Mouse (Mus musculus) lung, embryonic 15.5 days (tissue): ENCODE measurements at regions not wholly inside any gene's neighbourhood (a gene's known extent, or its start where the extent isn't known, plus 50 kb on each side); places are given as distances from the start of the nearest gene placed in this dataset.

ENCODE experiments used
- ATAC-seq: fragments of 200-750 bp; cut with Nextera tagmentation; 2 replicates; pipeline ENCODE4 v1.8.0; 2017; ENCODE audit warnings: moderate number of reproducible peaks, borderline replicate concordance; ENCODE audit not compliant: low FRiP score, low TSS enrichment; ENCODE audit errors: extremely low read depth
- H3K27ac ChIP-seq: fragments of 300-500 bp; sonication (generic); 2 replicates; pipeline ENCODE4 v1.5.1; 2015; ENCODE audit warnings: moderate library complexity, mild to moderate bottlenecking, inconsistent platforms
- H3K27me3 ChIP-seq: fragments of 300-500 bp; sonication (generic); 2 replicates; pipeline ENCODE4 v1.6.1; 2015; ENCODE audit warnings: inconsistent platforms
- H3K36me3 ChIP-seq: fragments of 300-500 bp; sonication (generic); 2 replicates; pipeline ENCODE4 v1.6.1; 2015; ENCODE audit warnings: inconsistent platforms
- H3K4me1 ChIP-seq: fragments of 300-500 bp; sonication (generic); 2 replicates; pipeline ENCODE4 v1.6.1; 2015; ENCODE audit warnings: inconsistent platforms
- H3K4me2 ChIP-seq: fragments of 300-500 bp; sonication (generic); 2 replicates; pipeline ENCODE4 v1.6.1; 2015; ENCODE audit warnings: inconsistent platforms, mild to moderate bottlenecking, moderate library complexity
- H3K4me3 ChIP-seq: fragments of 300-500 bp; sonication (generic); 2 replicates; pipeline ENCODE4 v1.5.1; 2015; ENCODE audit warnings: mild to moderate bottlenecking, inconsistent platforms
- H3K9ac ChIP-seq: fragments of 300-500 bp; sonication (generic); 2 replicates; pipeline ENCODE4 v1.6.1; 2015; ENCODE audit warnings: inconsistent platforms
- H3K9me3 ChIP-seq: fragments of 300-500 bp; sonication (generic); 2 replicates; pipeline ENCODE4 v1.6.1; 2016; ENCODE audit warnings: inconsistent platforms
- WGBS: fragments of 180-500 bp; shearing (Covaris S2); methylation state at CpG from one replicate; pipeline ENCODE4 v1.1.7; 2015; 5-methylcytosine and 5-hydroxymethylcytosine counted together

DNA sequence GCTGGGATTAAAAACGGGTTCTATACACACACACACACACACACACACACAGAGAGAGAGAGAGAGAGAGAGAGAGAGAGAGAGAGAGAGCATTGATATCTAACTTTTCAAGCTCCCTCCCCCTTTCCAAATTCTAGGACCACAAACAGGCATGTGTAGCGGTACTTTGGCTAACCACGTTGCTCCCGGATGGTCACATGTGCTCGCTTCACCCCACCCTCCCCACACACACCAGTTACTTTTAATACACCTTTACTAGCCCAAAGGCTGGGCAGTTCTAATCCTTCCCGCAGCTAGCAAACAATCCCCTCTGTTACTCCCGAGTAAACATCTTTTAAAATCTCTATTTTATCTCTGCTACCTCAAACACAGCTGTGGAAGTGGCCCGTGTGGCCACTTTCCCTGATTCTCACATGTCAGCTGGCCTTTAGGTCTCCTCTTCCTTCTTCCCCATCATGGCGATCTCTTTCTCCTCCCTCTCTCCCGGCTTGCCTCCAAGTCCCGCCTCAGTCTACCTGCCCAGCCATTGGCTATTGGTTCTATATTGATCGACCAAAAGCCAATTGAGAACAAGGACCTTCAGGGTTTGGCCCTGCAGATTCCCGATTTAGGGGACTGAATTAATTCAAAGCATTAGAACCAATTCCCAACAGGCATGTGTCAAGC, 62.7 kb upstream of the Jade1 start:
- Histone ChIP-seq H3K4me1 (0 out of 2 replicates have a peak, but pooled peaks cover 16% of the 10 kb centered on the region), H3K9me3 (no peaks in the 10 kb centered on the region), H3K4me3 (no peak overlapping the region), H3K9ac (no peak overlapping the region), H3K27me3 (peaks cover 3% of the 10 kb centered on the region; the same call in 1 of the 2 replicates), H3K27ac (no peak overlapping the region), H3K36me3 (no peaks in the 10 kb centered on the region), H3K4me2 (no peak overlapping the region)
- WGBS: 73% methylated on average over 13 of the region's 13 CpGs
- no peak for ATAC-seq

DNA sequence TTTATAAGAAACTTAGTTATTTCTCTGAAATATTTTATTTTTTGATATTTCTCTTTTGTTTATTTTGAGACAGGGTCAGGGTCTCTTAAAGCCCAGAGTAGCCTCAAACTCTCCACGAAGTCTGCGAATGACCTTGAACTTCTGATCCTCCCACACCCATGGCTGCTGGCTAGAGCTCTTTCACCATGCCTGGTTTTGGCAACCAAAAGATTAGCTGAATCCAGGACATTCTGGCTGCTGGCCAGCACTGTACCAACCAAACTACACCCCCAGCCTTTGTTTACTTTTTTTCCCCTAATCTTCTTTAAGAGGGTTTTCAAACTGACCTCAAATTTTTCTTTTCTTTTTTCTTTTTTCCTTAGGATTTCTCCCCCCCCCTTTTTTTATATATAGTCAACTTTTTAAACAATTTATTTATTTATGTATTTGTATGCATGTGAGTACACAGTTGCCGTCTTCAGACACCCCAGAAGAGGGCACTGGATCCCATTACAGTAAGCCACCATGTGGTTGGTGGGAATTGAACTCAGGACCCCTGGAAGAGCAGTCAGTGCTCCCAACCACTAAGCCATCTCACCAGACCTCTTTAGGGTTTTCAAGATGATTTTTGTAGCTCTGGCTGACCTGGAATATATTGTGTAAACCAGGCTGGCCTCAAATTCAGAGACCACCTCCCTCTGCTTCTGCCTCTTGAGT, 63.4 kb upstream of the Jade1 start:
- no peaks in the 10 kb centered on the region for H3K9me3 ChIP-seq
- H3K4me2 ChIP-seq: no peak overlapping the region
- no peak overlapping the region for H3K4me3 ChIP-seq
- no peaks in the 10 kb centered on the region for H3K36me3 ChIP-seq
- H3K27me3 ChIP-seq: peaks cover 3% of the 10 kb centered on the region; the same call in 1 of the 2 replicates
- H3K27ac ChIP-seq: no peak overlapping the region
- H3K4me1 ChIP-seq: 0 out of 2 replicates have a peak, but pooled peaks cover 13% of the 10 kb centered on the region
- 66% methylated on average over 3 of the region's 3 CpGs for WGBS
- no peak overlapping the region for H3K9ac ChIP-seq
- no peak for ATAC-seq

DNA sequence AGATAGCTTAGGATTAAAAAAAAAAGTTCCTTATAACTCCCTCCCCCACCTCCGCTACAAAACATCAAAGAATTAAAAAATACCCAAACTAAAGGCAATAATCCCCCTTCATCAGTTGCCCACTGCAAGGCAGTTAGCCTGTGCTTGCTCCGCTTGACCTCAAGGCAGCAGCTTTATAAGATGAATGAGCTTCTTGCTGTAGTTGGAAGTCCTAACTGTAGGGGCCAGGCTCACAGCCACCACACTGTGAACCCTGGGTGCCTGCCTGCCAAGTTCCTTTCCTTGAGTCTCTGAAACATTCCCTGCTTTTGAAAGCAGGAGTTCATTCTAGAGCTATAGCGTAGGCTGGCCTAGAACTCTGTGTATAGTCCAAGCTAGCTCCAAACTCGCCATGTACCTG, 64.3 kb upstream of the Jade1 start:
- no peak overlapping the region for H3K27ac ChIP-seq
- 81% methylated on average over 4 of the region's 4 CpGs for WGBS
- no peak for ATAC-seq
- 0 out of 2 replicates have a peak, but pooled peaks cover 13% of the 10 kb centered on the region for H3K4me1 ChIP-seq
- H3K9ac ChIP-seq: no peak overlapping the region
- H3K27me3 ChIP-seq: peaks cover 6% of the 10 kb centered on the region; the same call in 1 of the 2 replicates
- no peak overlapping the region for H3K4me3 ChIP-seq
- no peaks in the 10 kb centered on the region for H3K36me3 ChIP-seq
- no peak overlapping the region for H3K4me2 ChIP-seq
- no peaks in the 10 kb centered on the region for H3K9me3 ChIP-seq

DNA sequence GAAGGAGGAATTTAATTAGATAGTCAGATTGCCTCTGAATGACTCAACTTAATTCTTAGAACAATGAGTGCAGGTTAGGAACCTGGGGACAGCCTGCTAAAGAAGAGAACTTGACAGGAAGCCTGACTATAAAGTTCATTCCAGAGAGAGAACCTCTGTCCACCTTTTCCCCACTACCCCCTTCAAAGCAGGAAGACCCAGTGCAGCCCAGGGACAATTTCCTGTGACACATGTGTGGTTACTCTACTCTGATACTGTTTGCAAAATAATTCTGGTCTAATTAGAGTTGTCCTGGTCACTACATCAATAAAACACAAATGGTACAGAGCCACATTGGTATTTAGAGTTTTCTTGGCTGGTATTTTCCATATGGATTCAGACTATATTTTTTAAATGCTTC, 65.5 kb upstream of the Jade1 start:
- Histone ChIP-seq H3K4me1 (0 out of 2 replicates have a peak, but pooled peaks cover 13% of the 10 kb centered on the region), H3K4me3 (no peak overlapping the region), H3K36me3 (no peaks in the 10 kb centered on the region), H3K9ac (no peak overlapping the region), H3K27me3 (peaks cover 12% of the 10 kb centered on the region; the same call in 1 of the 2 replicates), H3K9me3 (no peaks in the 10 kb centered on the region), H3K4me2 (no peak overlapping the region), H3K27ac (no peak overlapping the region)
- no peak for ATAC-seq

DNA sequence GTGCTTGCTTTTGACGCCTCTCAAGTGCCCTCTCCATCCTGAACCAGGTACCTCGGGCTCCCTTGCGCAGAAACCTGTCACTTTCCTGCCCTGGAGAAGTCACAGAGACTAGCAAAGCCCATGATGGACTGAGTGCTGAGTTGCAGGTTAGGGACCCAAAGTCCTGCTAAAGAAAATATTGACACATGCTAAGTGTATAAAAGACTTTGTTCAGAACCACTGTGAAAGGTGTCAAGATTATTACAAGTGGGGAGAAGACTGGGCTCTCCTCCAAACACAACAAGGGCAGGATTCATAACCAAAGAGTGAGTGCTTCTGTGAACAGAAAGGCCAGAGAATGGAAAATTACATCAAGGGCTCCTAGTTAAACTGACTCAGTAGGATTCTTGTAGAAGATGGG, 66.0 kb upstream of the Jade1 start:
- H3K27me3 ChIP-seq: peaks cover 17% of the 10 kb centered on the region
- ATAC-seq: peak; percentile 80
- no peak overlapping the region for H3K4me3 ChIP-seq
- no peak overlapping the region for H3K27ac ChIP-seq
- no peaks in the 10 kb centered on the region for H3K9me3 ChIP-seq
- no peak overlapping the region for H3K4me2 ChIP-seq
- H3K36me3 ChIP-seq: no peaks in the 10 kb centered on the region
- WGBS: 34% methylated on average over 3 of the region's 3 CpGs
- no peak overlapping the region for H3K9ac ChIP-seq
- H3K4me1 ChIP-seq: 0 out of 2 replicates have a peak, but pooled peaks cover 13% of the 10 kb centered on the region

DNA sequence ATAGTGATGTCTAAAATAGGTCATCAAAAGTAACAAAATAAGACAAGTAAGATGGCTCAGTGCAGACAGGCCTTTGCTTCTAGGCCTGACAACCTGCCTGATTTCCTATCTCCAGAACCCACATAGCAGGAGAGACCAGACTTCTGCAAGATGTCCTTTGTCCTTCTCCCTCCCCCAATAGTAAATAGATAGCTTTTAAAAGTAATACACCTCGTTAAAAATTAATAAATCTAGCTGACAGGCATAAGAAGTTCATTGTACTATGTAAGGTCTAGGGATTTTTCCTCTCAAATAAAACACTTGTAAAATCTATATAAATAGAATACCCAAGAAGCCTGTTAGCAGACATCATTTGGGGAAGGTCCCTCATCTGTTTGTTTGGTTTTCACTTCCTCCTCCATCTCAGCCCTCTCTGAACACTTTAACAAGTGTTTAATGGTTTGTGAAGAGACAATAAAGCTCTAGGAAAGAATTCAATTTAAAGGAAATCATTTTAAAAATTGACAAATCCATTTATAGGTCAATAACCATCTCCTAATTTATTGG, 67.2 kb upstream of the Jade1 start:
- no peaks in the 10 kb centered on the region for H3K36me3 ChIP-seq
- no peaks in the 10 kb centered on the region for H3K9me3 ChIP-seq
- no peak overlapping the region for H3K9ac ChIP-seq
- peaks cover 16% of the 10 kb centered on the region for H3K27me3 ChIP-seq
- no peak overlapping the region for H3K4me3 ChIP-seq
- 0 out of 2 replicates have a peak, but pooled peaks cover 17% of the 10 kb centered on the region for H3K4me1 ChIP-seq
- no peak overlapping the region for H3K4me2 ChIP-seq
- WGBS: 24% methylated on average over 1 of the region's 1 CpGs
- H3K27ac ChIP-seq: no peak overlapping the region
- no peak for ATAC-seq

DNA sequence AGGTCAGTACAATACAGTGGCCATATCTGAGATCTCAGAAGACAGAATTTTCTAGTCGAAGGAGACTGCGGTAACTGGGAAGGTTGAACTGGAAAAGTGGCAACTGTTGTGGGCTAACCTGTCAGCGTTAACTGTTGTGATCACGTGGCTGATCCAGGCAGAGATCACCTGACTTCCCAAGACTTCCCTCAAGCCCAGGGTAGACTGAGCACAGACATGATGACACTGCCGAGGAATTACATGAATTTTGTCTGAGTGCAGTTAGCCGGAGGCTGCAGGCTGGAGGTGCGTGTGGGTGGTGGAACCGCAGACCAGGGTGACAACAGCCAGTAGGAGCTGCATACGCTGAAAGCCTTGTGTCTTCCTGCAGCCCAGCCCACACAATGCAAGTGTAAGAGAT, 70.6 kb upstream of the Jade1 start:
- H3K4me1 ChIP-seq: 0 out of 2 replicates have a peak, but pooled peaks cover 9% of the 10 kb centered on the region
- peaks cover 28% of the 10 kb centered on the region for H3K27me3 ChIP-seq
- H3K4me3 ChIP-seq: no peak overlapping the region
- H3K4me2 ChIP-seq: no peak overlapping the region
- ATAC-seq: no peak
- no peak overlapping the region for H3K9ac ChIP-seq
- WGBS: 82% methylated on average over 9 of the region's 9 CpGs
- no peaks in the 10 kb centered on the region for H3K9me3 ChIP-seq
- no peaks in the 10 kb centered on the region for H3K36me3 ChIP-seq
- no peak overlapping the region for H3K27ac ChIP-seq

DNA sequence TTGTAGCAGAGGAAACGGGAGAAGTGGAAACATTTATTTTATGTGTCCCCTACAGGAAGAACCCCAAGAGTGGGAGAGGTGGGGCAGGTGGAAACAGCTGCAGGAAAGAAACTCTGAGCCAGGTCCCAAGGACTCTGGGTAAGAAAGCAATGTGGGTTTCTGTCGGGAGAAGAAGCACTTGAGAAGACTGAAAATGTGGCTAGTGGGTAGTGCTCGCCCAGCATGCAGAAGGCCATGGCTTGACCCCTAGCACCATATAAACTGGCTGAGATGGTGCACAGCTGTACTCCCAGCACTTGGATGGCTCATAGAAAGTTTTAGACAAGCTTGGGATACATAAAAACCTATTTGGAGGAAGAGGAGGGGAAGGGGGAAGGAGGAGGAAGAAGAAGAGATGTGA, 71.9 kb upstream of the Jade1 start:
- peak; percentile 87; the same call in 1 of the 2 replicates for ATAC-seq
- no peaks in the 10 kb centered on the region for H3K9me3 ChIP-seq
- no peak overlapping the region for H3K27ac ChIP-seq
- H3K4me2 ChIP-seq: peak overlapping the region; percentile 23
- no peak overlapping the region for H3K9ac ChIP-seq
- H3K36me3 ChIP-seq: no peaks in the 10 kb centered on the region
- H3K4me1 ChIP-seq: 0 out of 2 replicates have a peak, but pooled peaks cover 7% of the 10 kb centered on the region
- no peak overlapping the region for H3K4me3 ChIP-seq
- peaks cover 28% of the 10 kb centered on the region for H3K27me3 ChIP-seq
- 21% methylated on average over 3 of the region's 3 CpGs for WGBS

DNA sequence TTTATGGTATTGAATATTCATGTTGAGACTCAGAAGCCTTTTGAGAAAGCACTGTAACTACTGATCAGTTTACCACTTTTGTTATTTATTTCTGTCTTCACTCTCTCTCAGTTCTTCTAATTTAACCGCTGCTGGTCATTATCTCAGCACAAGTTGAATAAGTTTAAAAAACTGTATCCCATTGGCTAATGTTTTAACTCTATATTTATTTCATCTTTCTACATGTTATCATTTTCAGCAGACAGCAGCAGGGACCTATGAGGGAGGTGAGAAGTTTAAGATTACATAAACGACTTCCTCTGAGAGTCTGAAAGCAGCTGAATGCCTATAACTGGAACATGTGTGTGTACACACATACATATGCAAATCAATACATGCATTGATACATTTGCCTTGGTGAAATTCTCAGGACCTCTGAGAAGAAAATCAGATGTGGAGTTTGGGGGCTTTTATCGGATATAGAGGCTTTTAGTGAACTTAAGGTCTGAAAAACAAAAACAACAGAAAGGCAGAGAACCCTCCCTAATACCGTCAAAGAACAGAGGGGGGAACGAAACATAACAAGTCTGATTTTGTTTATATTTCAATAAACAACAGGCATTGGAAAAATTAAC, 72.5 kb upstream of the Jade1 start:
- no peak overlapping the region for H3K9ac ChIP-seq
- no peak overlapping the region for H3K4me3 ChIP-seq
- H3K4me2 ChIP-seq: peak overlapping the region; percentile 23; the same call in 1 of the 2 replicates
- no peaks in the 10 kb centered on the region for H3K36me3 ChIP-seq
- ATAC-seq: no peak
- H3K27me3 ChIP-seq: peaks cover 28% of the 10 kb centered on the region
- H3K9me3 ChIP-seq: no peaks in the 10 kb centered on the region
- H3K4me1 ChIP-seq: 0 out of 2 replicates have a peak, but pooled peaks cover 7% of the 10 kb centered on the region
- WGBS: 33% methylated on average over 5 of the region's 5 CpGs
- H3K27ac ChIP-seq: peak overlapping the region; percentile 17; the same call in 1 of the 2 replicates

DNA sequence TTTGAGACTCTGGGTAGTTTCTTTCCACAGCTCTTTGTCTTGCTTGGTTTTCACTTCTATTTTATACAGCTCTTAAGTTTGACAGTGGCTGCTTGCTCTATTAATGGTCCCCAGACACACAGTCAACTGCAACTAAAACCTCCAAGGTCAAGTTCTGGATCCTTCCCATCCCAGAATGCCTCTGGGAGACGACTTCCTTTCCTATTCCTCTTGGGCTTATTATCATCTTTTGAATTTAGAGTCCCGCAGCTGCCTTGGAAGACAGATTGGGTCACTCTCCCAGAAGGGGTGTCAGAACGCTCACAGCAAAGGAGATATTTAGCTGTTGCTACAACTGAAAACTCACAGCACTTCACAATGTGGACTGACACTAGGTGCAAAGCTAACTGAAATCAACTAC, 75.3 kb upstream of the Jade1 start:
- ATAC-seq: no peak
- H3K9me3 ChIP-seq: no peaks in the 10 kb centered on the region
- H3K27me3 ChIP-seq: peaks cover 20% of the 10 kb centered on the region
- no peaks in the 10 kb centered on the region for H3K36me3 ChIP-seq
- WGBS: 48% methylated on average over 3 of the region's 3 CpGs
- no peak overlapping the region for H3K9ac ChIP-seq
- H3K4me1 ChIP-seq: 0 out of 2 replicates have a peak, but pooled peaks cover 7% of the 10 kb centered on the region
- no peak overlapping the region for H3K4me2 ChIP-seq
- H3K4me3 ChIP-seq: no peak overlapping the region
- H3K27ac ChIP-seq: no peak overlapping the region

DNA sequence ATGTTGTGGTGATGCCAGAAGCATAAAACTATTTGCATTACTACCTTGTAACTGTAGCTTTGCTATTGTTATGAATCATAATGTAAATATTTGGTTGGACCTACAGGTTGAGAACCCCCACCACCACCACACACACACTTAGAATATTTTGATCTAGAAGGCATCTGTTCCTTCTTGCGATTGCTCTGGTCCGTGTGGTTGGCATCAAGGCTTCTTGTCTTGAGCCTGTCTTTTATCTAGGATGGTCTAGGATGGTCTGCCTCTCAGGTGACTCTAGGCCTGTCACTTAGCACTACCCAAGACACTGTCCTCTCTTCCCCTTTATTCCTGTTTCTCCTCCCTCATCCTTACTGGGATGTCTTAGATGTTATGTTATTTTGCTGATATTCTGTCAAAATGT, 76.6 kb upstream of the Jade1 start:
- H3K36me3 ChIP-seq: no peaks in the 10 kb centered on the region
- H3K9ac ChIP-seq: no peak overlapping the region
- H3K4me2 ChIP-seq: no peak overlapping the region
- H3K4me1 ChIP-seq: 0 out of 2 replicates have a peak, but pooled peaks cover 7% of the 10 kb centered on the region
- no peak for ATAC-seq
- peaks cover 12% of the 10 kb centered on the region for H3K27me3 ChIP-seq
- H3K4me3 ChIP-seq: no peak overlapping the region
- no peaks in the 10 kb centered on the region for H3K9me3 ChIP-seq
- no peak overlapping the region for H3K27ac ChIP-seq
- WGBS: 86% methylated on average over 2 of the region's 2 CpGs
